Mouse (Mus musculus): ENCODE data around the gene Dcst1.

Gene Dcst1

GRCm38 (mm10) chr3:89361675-89362074 lies 3.4 kb downstream of the Dcst1 start, which contains the start of gene Dcst2:
TSS of gene Dcst2 (plus strand) at chr3:89361975.
- no peak for DNase-seq (ENCODE audit: low spot score in 2 of 2)

- no peak for DNase-seq (ENCODE audit: low spot score in 2 of 2)
These were observed 4.8 kb downstream of the Dcst1 start for GRCm38 (mm10) chr3:89360237-89360636.

- DNase-seq (ENCODE audit: low spot score in 2 of 2) = no peak
These were observed 5.4 kb downstream of the Dcst1 start for GRCm38 (mm10) chr3:89359630-89360029.

- no peak for DNase-seq (ENCODE audit: low spot score in 2 of 2)
These were observed 9.0 kb downstream of the Dcst1 start for GRCm38 (mm10) chr3:89356029-89356428.

GRCm38 (mm10) chr3:89355512-89355902 lies 9.5 kb downstream of the Dcst1 start:
- DNase-seq (ENCODE audit: low spot score in 2 of 2) = no peak

- DNase-seq (ENCODE audit: low spot score in 2 of 2) = peak; percentile 64 to 78
These were observed 10.1 kb downstream of the Dcst1 start for GRCm38 (mm10) chr3:89354816-89355511.

GRCm38 (mm10) chr3:89351271-89351670 lies 13.8 kb downstream of the Dcst1 start:
- no peak for DNase-seq (ENCODE audit: low spot score in 2 of 2)

GRCm38 (mm10) chr3:89349869-89350501 lies 15.1 kb downstream of the Dcst1 start, which contains the start of gene Adam15:
TSS of gene Adam15 (minus strand) at chr3:89349996.
- DNase-seq (ENCODE audit: low spot score in 2 of 2) = peak; percentile 83 to 86

- peak in 1 of 2 experiments; percentile 21 for DNase-seq (ENCODE audit: low spot score in 2 of 2)
These were observed 15.9 kb downstream of the Dcst1 start for GRCm38 (mm10) chr3:89348911-89349868.

- DNase-seq (ENCODE audit: low spot score in 2 of 2) = no peak
These were observed 17.1 kb downstream of the Dcst1 start for GRCm38 (mm10) chr3:89347916-89348315.

- no peak for DNase-seq (ENCODE audit: low spot score in 2 of 2)
These were observed 18.1 kb downstream of the Dcst1 start for GRCm38 (mm10) chr3:89346815-89347540.

- DNase-seq (ENCODE audit: low spot score in 2 of 2) = no peak
These were observed 21.8 kb downstream of the Dcst1 start for GRCm38 (mm10) chr3:89343279-89343678.

- no peak for DNase-seq (ENCODE audit: low spot score in 2 of 2)
These were observed 23.3 kb downstream of the Dcst1 start for GRCm38 (mm10) chr3:89341794-89342193.

- peak; percentile 67 to 78 for DNase-seq (ENCODE audit: low spot score in 2 of 2)
These were observed 24.6 kb downstream of the Dcst1 start for GRCm38 (mm10) chr3:89340465-89340864.

- DNase-seq (ENCODE audit: low spot score in 2 of 2) = peak; percentile 42 to 67
These were observed 25.6 kb downstream of the Dcst1 start for GRCm38 (mm10) chr3:89339416-89339815.

- DNase-seq (ENCODE audit: low spot score in 2 of 2) = peak in 1 of 2 experiments; percentile 29
These were observed 27.1 kb downstream of the Dcst1 start, which contains the start of gene Efna4 for GRCm38 (mm10) chr3:89337721-89338578. TSS of gene Efna4 (minus strand) at chr3:89338028.

- no peak for DNase-seq (ENCODE audit: low spot score in 2 of 2)
These were observed 27.9 kb downstream of the Dcst1 start for GRCm38 (mm10) chr3:89337062-89337720.

GRCm38 (mm10) chr3:89336529-89336928 lies 28.5 kb downstream of the Dcst1 start:
- DNase-seq (ENCODE audit: low spot score in 2 of 2) = no peak

- no peak for DNase-seq (ENCODE audit: low spot score in 2 of 2)
These were observed 32.0 kb downstream of the Dcst1 start for GRCm38 (mm10) chr3:89333053-89333452.

GRCm38 (mm10) chr3:89332476-89332875 lies 32.6 kb downstream of the Dcst1 start:
- no peak for DNase-seq (ENCODE audit: low spot score in 2 of 2)
